Mouse (Mus musculus): ENCODE data around the gene Kif17. TPM values are rescaled to one million over a fixed set of nuclear protein-coding genes. Genes with fewer than 3 reads are reported as not detected.

Kif17 gene
- polyA plus RNA-seq, 1 experiment from 2014 or later: 1.7 TPM

GRCm38 (mm10) chr4:138272011-138272997 lies 22.1 kb downstream of the Kif17 start:
- 72% methylated on average over 14 of the region's 14 CpGs for WGBS
- H3K9ac ChIP-seq: no peak overlapping the region
- no peaks in the 10 kb centered on the region for H3K27me3 ChIP-seq (replicated peaks)
- H3K4me1 ChIP-seq: no peaks in the 10 kb centered on the region
- no peak for ATAC-seq (ENCODE audit: low FRiP score, low read depth)
- no peak overlapping the region for H3K4me3 ChIP-seq
- H3K36me3 ChIP-seq: no peaks in the 10 kb centered on the region
- no peak overlapping the region for H3K4me2 ChIP-seq (replicated peaks)
- no peak overlapping the region for H3K27ac ChIP-seq
- H3K9me3 ChIP-seq: no peaks in the 10 kb centered on the region

GRCm38 (mm10) chr4:138278346-138278745 lies 28.1 kb downstream of the Kif17 start:
- Histone ChIP-seq H3K4me1 (no peaks in the 10 kb centered on the region), H3K4me3 (no peak overlapping the region), H3K9me3 (no peaks in the 10 kb centered on the region), H3K9ac (no peak overlapping the region), H3K27ac (no peak overlapping the region), H3K36me3 (no peaks in the 10 kb centered on the region), H3K4me2 (replicated peaks) (no peak overlapping the region), H3K27me3 (replicated peaks) (no peaks in the 10 kb centered on the region)
- 79% methylated on average over 7 of the region's 7 CpGs for WGBS
- no peak for ATAC-seq (ENCODE audit: low FRiP score, low read depth)

- no peaks in the 10 kb centered on the region for H3K9me3 ChIP-seq
- H3K27ac ChIP-seq: no peak overlapping the region
- no peak overlapping the region for H3K4me3 ChIP-seq
- H3K4me2 ChIP-seq (replicated peaks): no peak overlapping the region
- H3K27me3 ChIP-seq (replicated peaks): no peaks in the 10 kb centered on the region
- no peak overlapping the region for H3K9ac ChIP-seq
- H3K4me1 ChIP-seq: no peaks in the 10 kb centered on the region
- no peaks in the 10 kb centered on the region for H3K36me3 ChIP-seq
- no peak for ATAC-seq (ENCODE audit: low FRiP score, low read depth)
- 29% methylated on average over 4 of the region's 4 CpGs for WGBS
Observed at GRCm38 (mm10) chr4:138282834-138283233, 32.6 kb downstream of the Kif17 start.

GRCm38 (mm10) chr4:138286411-138286810 lies 36.2 kb downstream of the Kif17 start:
- Histone ChIP-seq H3K27me3 (replicated peaks) (peaks cover 3% of the 10 kb centered on the region; the same call in 1 of the 2 replicates), H3K27ac (no peak overlapping the region), H3K4me3 (no peak overlapping the region), H3K9me3 (no peaks in the 10 kb centered on the region), H3K36me3 (no peaks in the 10 kb centered on the region), H3K9ac (no peak overlapping the region), H3K4me2 (replicated peaks) (no peak overlapping the region), H3K4me1 (no peaks in the 10 kb centered on the region)
- ATAC-seq (ENCODE audit: low FRiP score, low read depth): no peak
- 91% methylated on average over 12 of the region's 12 CpGs for WGBS

- Histone ChIP-seq H3K36me3 (no peaks in the 10 kb centered on the region), H3K9me3 (no peaks in the 10 kb centered on the region), H3K4me2 (replicated peaks) (no peak overlapping the region), H3K27ac (no peak overlapping the region), H3K9ac (no peak overlapping the region), H3K4me1 (peaks cover 4% of the 10 kb centered on the region), H3K4me3 (no peak overlapping the region), H3K27me3 (replicated peaks) (peaks cover 3% of the 10 kb centered on the region; the same call in 1 of the 2 replicates)
- ATAC-seq (ENCODE audit: low FRiP score, low read depth): no peak
- 88% methylated on average over 7 of the region's 7 CpGs for WGBS
Observed at GRCm38 (mm10) chr4:138288691-138289090, 38.5 kb downstream of the Kif17 start.

- Histone ChIP-seq H3K4me1 (peaks cover 4% of the 10 kb centered on the region), H3K9ac (no peak overlapping the region), H3K4me3 (no peak overlapping the region), H3K27ac (no peak overlapping the region; the same call in 1 of the 2 replicates), H3K9me3 (no peaks in the 10 kb centered on the region), H3K27me3 (replicated peaks) (peaks cover 3% of the 10 kb centered on the region; the same call in 1 of the 2 replicates), H3K36me3 (no peaks in the 10 kb centered on the region), H3K4me2 (replicated peaks) (no peak overlapping the region)
- ATAC-seq (ENCODE audit: low FRiP score, low read depth): no peak
- WGBS: 83% methylated on average over 13 of the region's 13 CpGs
Observed at GRCm38 (mm10) chr4:138292028-138292427, 41.8 kb downstream of the Kif17 start.

GRCm38 (mm10) chr4:138293261-138293948 lies 43.2 kb downstream of the Kif17 start:
- H3K4me3 ChIP-seq: no peak overlapping the region
- H3K36me3 ChIP-seq: no peaks in the 10 kb centered on the region
- peaks cover 4% of the 10 kb centered on the region for H3K4me1 ChIP-seq
- H3K27ac ChIP-seq: peak overlapping the region; percentile 62; the same call in 1 of the 2 replicates
- no peak overlapping the region for H3K4me2 ChIP-seq (replicated peaks)
- no peaks in the 10 kb centered on the region for H3K9me3 ChIP-seq
- no peak overlapping the region for H3K9ac ChIP-seq
- WGBS: 72% methylated on average over 18 of the region's 18 CpGs
- peaks cover 3% of the 10 kb centered on the region; the same call in 1 of the 2 replicates for H3K27me3 ChIP-seq (replicated peaks)
- peak; percentile 66; the same call in 1 of the 2 replicates for ATAC-seq (ENCODE audit: low FRiP score, low read depth)

GRCm38 (mm10) chr4:138293949-138294550 lies 43.8 kb downstream of the Kif17 start:
- Histone ChIP-seq H3K9ac (no peak overlapping the region), H3K4me1 (peaks cover 4% of the 10 kb centered on the region), H3K27ac (peak overlapping the region; percentile 62; the same call in 1 of the 2 replicates), H3K27me3 (replicated peaks) (0 out of 2 replicates have a peak, but pooled peaks cover 3% of the 10 kb centered on the region), H3K36me3 (no peaks in the 10 kb centered on the region), H3K4me3 (no peak overlapping the region), H3K9me3 (no peaks in the 10 kb centered on the region), H3K4me2 (replicated peaks) (no peak overlapping the region)
- 72% methylated on average over 11 of the region's 14 CpGs for WGBS
- no peak for ATAC-seq (ENCODE audit: low FRiP score, low read depth)

- H3K4me1 ChIP-seq: peaks cover 18% of the 10 kb centered on the region
- H3K4me3 ChIP-seq: no peak overlapping the region
- H3K36me3 ChIP-seq: no peaks in the 10 kb centered on the region
- 94% methylated on average over 10 of the region's 10 CpGs for WGBS
- H3K9me3 ChIP-seq: no peaks in the 10 kb centered on the region
- no peak overlapping the region for H3K4me2 ChIP-seq (replicated peaks)
- H3K27me3 ChIP-seq (replicated peaks): no peaks in the 10 kb centered on the region
- no peak overlapping the region for H3K27ac ChIP-seq
- no peak overlapping the region for H3K9ac ChIP-seq
- ATAC-seq (ENCODE audit: low FRiP score, low read depth): no peak
Observed at GRCm38 (mm10) chr4:138301271-138301780, 51.1 kb downstream of the Kif17 start.

- Histone ChIP-seq H3K27ac (no peak overlapping the region), H3K4me2 (replicated peaks) (peak overlapping the region; percentile 91; the same call in 1 of the 2 replicates), H3K4me1 (peaks cover 18% of the 10 kb centered on the region), H3K9me3 (no peaks in the 10 kb centered on the region), H3K27me3 (replicated peaks) (no peaks in the 10 kb centered on the region), H3K9ac (no peak overlapping the region), H3K36me3 (peaks cover 9% of the 10 kb centered on the region), H3K4me3 (no peak overlapping the region)
- WGBS: 96% methylated on average over 3 of the region's 3 CpGs
- ATAC-seq (ENCODE audit: low FRiP score, low read depth): no peak
Observed at GRCm38 (mm10) chr4:138303011-138303410, 52.8 kb downstream of the Kif17 start.

- ATAC-seq (ENCODE audit: low FRiP score, low read depth): no peak
- Histone ChIP-seq H3K4me1 (peaks cover 18% of the 10 kb centered on the region), H3K27ac (peak overlapping the region; percentile 50; the same call in 1 of the 2 replicates), H3K36me3 (peaks cover 15% of the 10 kb centered on the region), H3K9ac (peak overlapping the region; percentile 62), H3K4me2 (replicated peaks) (peak overlapping the region; percentile 91), H3K27me3 (replicated peaks) (no peaks in the 10 kb centered on the region), H3K9me3 (no peaks in the 10 kb centered on the region), H3K4me3 (peak overlapping the region; percentile 95)
- WGBS: 16% methylated on average over 18 of the region's 18 CpGs
Observed at GRCm38 (mm10) chr4:138303742-138304141, 53.5 kb downstream of the Kif17 start.
